Mouse (Mus musculus): ENCODE data around the gene Lrrc41. TPM values are rescaled to one million over a fixed set of nuclear protein-coding genes. Genes with fewer than 3 reads are reported as not detected.

The Lrrc41 gene
- total RNA-seq, 2 experiments from 2014 or later, result 20.6 to 29.8 TPM

GRCm38 (mm10) chr4:116076369-116077231, 1.5 kb downstream of the Lrrc41 start:
- ATAC-seq (replicated peaks; ENCODE audit: low FRiP score, low TSS enrichment, poor library complexity, severe bottlenecking), result peak; percentile 24

GRCm38 (mm10) chr4:116077240-116078095, 2.4 kb downstream of the Lrrc41 start:
- no peak for ATAC-seq (replicated peaks; ENCODE audit: low FRiP score, low TSS enrichment, poor library complexity, severe bottlenecking)

- ATAC-seq (replicated peaks; ENCODE audit: low FRiP score, low TSS enrichment, poor library complexity, severe bottlenecking), result no peak
These were observed 13.6 kb downstream of the Lrrc41 start for GRCm38 (mm10) chr4:116088510-116089249.

GRCm38 (mm10) chr4:116096291-116096690, 21.2 kb downstream of the Lrrc41 start:
- no peak for ATAC-seq (replicated peaks; ENCODE audit: low FRiP score, low TSS enrichment, poor library complexity, severe bottlenecking)

- ATAC-seq (replicated peaks; ENCODE audit: low FRiP score, low TSS enrichment, poor library complexity, severe bottlenecking), result no peak
These were observed 22.1 kb downstream of the Lrrc41 start for GRCm38 (mm10) chr4:116097211-116097610.

- peak; percentile 89 for ATAC-seq (replicated peaks; ENCODE audit: low FRiP score, low TSS enrichment, poor library complexity, severe bottlenecking)
These were observed 25.9 kb downstream of the Lrrc41 start for GRCm38 (mm10) chr4:116100959-116101358.

GRCm38 (mm10) chr4:116105278-116105677, 30.2 kb downstream of the Lrrc41 start:
- no peak for ATAC-seq (replicated peaks; ENCODE audit: low FRiP score, low TSS enrichment, poor library complexity, severe bottlenecking)

GRCm38 (mm10) chr4:116110695-116111094, 35.6 kb downstream of the Lrrc41 start:
- no peak for ATAC-seq (replicated peaks; ENCODE audit: low FRiP score, low TSS enrichment, poor library complexity, severe bottlenecking)

- ATAC-seq (replicated peaks; ENCODE audit: low FRiP score, low TSS enrichment, poor library complexity, severe bottlenecking), result no peak
These were observed 36.4 kb downstream of the Lrrc41 start for GRCm38 (mm10) chr4:116111486-116111885.

GRCm38 (mm10) chr4:116122762-116123161, 47.7 kb downstream of the Lrrc41 start:
- ATAC-seq (replicated peaks; ENCODE audit: low FRiP score, low TSS enrichment, poor library complexity, severe bottlenecking), result peak; percentile 40

GRCm38 (mm10) chr4:116123602-116124519, 48.8 kb downstream of the Lrrc41 start, which contains the start of the genes Rad54l and Pomgnt1:
Rad54l (minus strand) TSS chr4:116123690.
Pomgnt1 (plus strand) TSS chr4:116123840.
- peak; percentile 97 for ATAC-seq (replicated peaks; ENCODE audit: low FRiP score, low TSS enrichment, poor library complexity, severe bottlenecking)

GRCm38 (mm10) chr4:116125803-116126386, 50.8 kb downstream of the Lrrc41 start:
- ATAC-seq (replicated peaks; ENCODE audit: low FRiP score, low TSS enrichment, poor library complexity, severe bottlenecking), result peak; percentile 46

GRCm38 (mm10) chr4:116127956-116128355, 52.9 kb downstream of the Lrrc41 start:
- no peak for ATAC-seq (replicated peaks; ENCODE audit: low FRiP score, low TSS enrichment, poor library complexity, severe bottlenecking)

GRCm38 (mm10) chr4:116133126-116133525, 58.1 kb downstream of the Lrrc41 start:
- no peak for ATAC-seq (replicated peaks; ENCODE audit: low FRiP score, low TSS enrichment, poor library complexity, severe bottlenecking)

GRCm38 (mm10) chr4:116134990-116135389, 59.9 kb downstream of the Lrrc41 start:
- ATAC-seq (replicated peaks; ENCODE audit: low FRiP score, low TSS enrichment, poor library complexity, severe bottlenecking), result peak; percentile 73

GRCm38 (mm10) chr4:116137421-116137996, 62.4 kb downstream of the Lrrc41 start:
- ATAC-seq (replicated peaks; ENCODE audit: low FRiP score, low TSS enrichment, poor library complexity, severe bottlenecking), result no peak

- ATAC-seq (replicated peaks; ENCODE audit: low FRiP score, low TSS enrichment, poor library complexity, severe bottlenecking), result no peak
These were observed 65.9 kb downstream of the Lrrc41 start for GRCm38 (mm10) chr4:116140801-116141574.
